Mouse (Mus musculus): ENCODE results near the gene Hoxd4. TPM values are rescaled to one million over a fixed set of nuclear protein-coding genes. Genes with fewer than 3 reads are reported as not detected.

The Hoxd4 gene
- polyA plus RNA-seq, 1 experiment from 2014 or later = 6.7 TPM

GRCm38 (mm10) chr2:74686301-74686987 is 25.3 kb upstream of the Hoxd4 start:
- H3K27me3 ChIP-seq = peaks cover 74% of the 10 kb centered on the region
- DNase-seq (ENCODE audit: low read depth, low spot score) (no peak), ATAC-seq (peak; percentile 62)
- POLR2A ChIA-PET = no interaction called here
- TF ChIP-seq CTCF (IDR thresholded peaks at IDR 0.05) = no peak
- in situ Hi-C loops (cut with MboI; ENCODE audit: low pct_unique_long_range_greater_than_20kb) = loop anchor here (25.0 kb wide), 1 partner anchor 1076 kb away; no protein-coding TSS in a partner anchor
- CTCF ChIA-PET = interaction anchor here (0.7 to 2.0 kb wide), 4 partner anchors 9 to 167 kb away, joined by 3 to 6 read pairs (median 4); no protein-coding TSS in a partner anchor

DNA sequence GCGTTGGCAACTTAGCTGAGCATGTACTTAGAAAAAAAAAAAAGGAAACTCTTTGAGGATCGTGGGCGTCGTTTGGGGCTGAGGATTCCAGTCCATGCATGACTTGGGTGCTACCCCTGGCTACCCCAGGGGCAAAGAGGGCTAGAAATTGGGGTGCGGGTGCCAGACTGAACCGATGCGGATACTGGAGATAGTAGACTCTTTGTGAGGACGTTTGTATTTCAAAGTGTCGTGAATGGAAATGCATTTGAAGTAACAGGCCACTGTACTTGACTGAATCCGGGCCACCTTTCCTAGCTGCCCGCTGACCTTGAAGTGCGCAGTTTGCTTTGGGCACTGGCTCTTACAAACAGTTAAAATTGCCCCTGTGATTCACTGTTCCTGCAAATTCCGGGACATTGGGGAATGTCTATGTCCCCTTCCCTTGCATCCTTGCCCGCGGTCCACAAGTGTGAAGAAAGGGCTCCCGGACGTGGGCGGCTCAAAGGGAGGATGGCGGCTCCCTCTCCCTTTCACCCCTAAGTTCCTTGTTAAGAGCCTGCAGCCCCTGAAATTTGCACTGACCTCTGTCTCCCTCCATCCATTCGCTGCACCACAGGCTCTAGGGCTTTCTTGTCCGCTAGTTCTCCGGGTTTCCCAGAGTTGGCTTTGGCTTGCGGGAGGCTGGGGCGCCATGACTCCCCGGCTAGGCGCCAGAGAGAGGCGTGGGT is 24.6 kb upstream of the Hoxd4 start:
- peaks cover 79% of the 10 kb centered on the region for H3K27me3 ChIP-seq
- ATAC-seq (no peak), DNase-seq (ENCODE audit: low read depth, low spot score) (no peak)
- ChIA-PET CTCF (interaction anchor here (0.7 to 2.0 kb wide), 3 partner anchors 10 to 166 kb away, joined by 3 to 6 read pairs (median 4); no protein-coding TSS in a partner anchor), POLR2A (no interaction called here)
- no peak for TF ChIP-seq CTCF (IDR thresholded peaks at IDR 0.05)
- in situ Hi-C loops (cut with MboI; ENCODE audit: low pct_unique_long_range_greater_than_20kb) = loop anchor here (25.0 kb wide), 1 partner anchor 1075 kb away; no protein-coding TSS in a partner anchor

DNA sequence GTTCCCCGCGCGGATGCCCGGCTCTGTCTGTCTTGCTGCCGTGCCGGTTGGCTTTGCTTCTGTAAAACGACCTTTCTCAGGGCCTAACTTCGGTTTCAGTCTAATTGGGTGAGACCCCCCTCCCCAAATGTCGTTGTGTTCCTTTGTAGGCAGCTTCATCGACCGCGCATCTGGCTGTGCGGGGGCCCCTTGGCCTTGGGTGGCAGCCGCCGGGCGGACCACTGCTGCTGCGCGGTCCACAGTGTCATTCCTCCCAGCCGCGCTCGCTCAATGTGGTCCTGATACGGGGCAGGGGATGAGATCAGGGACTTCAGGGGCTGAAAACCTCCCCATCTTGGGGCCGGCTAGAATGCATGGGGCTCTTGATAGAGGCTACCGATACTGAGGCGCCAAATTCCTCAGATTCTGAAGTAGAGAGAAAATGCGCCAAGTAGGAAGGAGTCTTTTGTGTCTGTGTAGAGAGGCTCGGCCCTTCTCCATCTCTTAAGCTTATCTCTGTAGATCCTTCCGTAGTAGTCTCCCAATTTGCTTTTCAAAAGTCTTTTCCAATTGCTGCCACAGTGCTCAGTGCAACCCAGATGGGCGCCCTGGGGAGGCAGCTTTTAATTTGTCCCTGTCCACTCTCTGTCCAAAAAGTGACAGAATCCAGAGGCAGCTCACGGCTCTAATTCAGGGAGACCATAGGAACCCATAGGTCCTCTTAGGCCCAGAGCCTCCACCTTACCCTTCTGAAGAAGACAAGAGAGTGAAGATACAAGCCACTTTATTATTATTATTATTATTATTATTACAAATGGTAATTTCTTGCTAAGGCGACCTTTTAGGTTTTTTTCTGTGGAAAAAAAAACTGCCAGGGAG is 23.8 kb upstream of the Hoxd4 start:
- ChIA-PET POLR2A (no interaction called here), CTCF (no interaction called here)
- peaks cover 85% of the 10 kb centered on the region for H3K27me3 ChIP-seq
- in situ Hi-C loops (cut with MboI; ENCODE audit: low pct_unique_long_range_greater_than_20kb) = loop anchor here (25.0 kb wide), 1 partner anchor 1074 kb away; no protein-coding TSS in a partner anchor
- DNase-seq (ENCODE audit: low read depth, low spot score) = no peak
- ATAC-seq = no peak
- no peak for TF ChIP-seq CTCF (IDR thresholded peaks at IDR 0.05)

DNA sequence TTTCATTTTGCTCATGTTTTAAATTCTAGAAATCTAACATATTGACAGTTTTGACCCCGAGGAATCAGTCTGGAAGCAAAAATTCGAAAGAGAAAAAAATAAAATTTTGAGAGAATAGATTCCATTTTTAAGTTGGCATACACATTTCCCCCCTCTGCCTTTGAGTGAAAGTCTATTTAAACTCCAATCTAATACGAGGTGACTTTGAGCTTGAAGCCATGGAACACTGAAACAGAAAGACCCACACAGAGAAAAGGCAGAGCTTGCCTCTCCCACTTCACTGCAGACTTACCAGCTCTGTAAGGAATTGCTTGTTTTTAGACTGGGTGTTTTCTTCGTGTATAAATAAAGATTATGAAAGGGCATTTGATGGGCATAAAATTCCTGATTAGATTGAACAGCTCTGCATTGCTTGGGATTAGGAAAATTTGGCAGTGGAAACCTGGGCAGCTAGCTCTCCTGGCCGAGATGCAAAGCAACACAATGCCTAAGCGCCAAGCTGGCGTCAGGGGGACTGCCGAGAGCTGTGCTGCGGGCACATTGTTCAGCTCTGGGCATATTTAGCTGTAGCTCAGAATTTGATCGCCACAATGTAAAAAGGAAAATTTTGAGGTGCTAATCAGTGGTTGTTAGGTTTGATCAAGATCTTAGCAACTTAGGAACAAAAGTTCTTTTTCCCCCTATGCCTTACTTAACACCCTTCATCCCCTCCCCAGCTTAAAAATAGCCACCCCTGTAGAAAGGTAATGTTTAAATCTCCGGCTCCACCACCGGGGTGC is 22.7 kb upstream of the Hoxd4 start:
- no peak for TF ChIP-seq CTCF (IDR thresholded peaks at IDR 0.05)
- no peak for ATAC-seq
- DNase-seq (ENCODE audit: low read depth, low spot score) = no peak
- peaks cover 81% of the 10 kb centered on the region for H3K27me3 ChIP-seq
- ChIA-PET POLR2A (no interaction called here), CTCF (no interaction called here)
- in situ Hi-C loops (cut with MboI; ENCODE audit: low pct_unique_long_range_greater_than_20kb) = loop anchor here (25.0 kb wide), 1 partner anchor 1073 kb away; no protein-coding TSS in a partner anchor

GRCm38 (mm10) chr2:74689574-74690337 is 22.0 kb upstream of the Hoxd4 start:
- POLR2A ChIA-PET = interaction anchor here (0.6 kb wide), 1 partner anchor 273 kb away, joined by 7 read pairs; no protein-coding TSS in a partner anchor
- DNase-seq (ENCODE audit: low read depth, low spot score) (no peak), ATAC-seq (no peak)
- CTCF ChIA-PET = no interaction called here
- H3K27me3 ChIP-seq = peaks cover 82% of the 10 kb centered on the region
- in situ Hi-C loops (cut with MboI; ENCODE audit: low pct_unique_long_range_greater_than_20kb) = loop anchor here (10.0 to 25.0 kb wide), 2 partner anchors 455 to 1073 kb away; no protein-coding TSS in a partner anchor
- no peak for TF ChIP-seq CTCF (IDR thresholded peaks at IDR 0.05)

DNA sequence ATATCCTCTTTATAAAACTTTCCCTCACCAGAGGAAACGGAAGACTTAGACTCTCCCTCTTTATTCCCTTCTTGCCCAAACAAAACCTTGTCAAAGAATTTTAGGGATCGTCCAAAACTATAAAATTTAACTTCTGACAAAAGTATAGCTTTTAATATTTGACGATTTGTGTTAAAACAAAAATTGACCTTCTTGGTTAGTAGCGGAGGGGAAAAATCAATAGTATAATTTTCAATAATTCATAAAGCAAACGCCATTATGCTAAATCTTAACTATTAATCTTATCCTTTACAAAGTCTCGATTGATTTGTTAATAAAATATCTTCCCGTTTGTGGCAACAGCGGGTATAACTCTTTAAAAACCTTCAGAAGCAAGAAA is 21.4 kb upstream of the Hoxd4 start:
- no peak for TF ChIP-seq CTCF (IDR thresholded peaks at IDR 0.05)
- peaks cover 83% of the 10 kb centered on the region for H3K27me3 ChIP-seq

GRCm38 (mm10) chr2:74691022-74691951 is 20.4 kb upstream of the Hoxd4 start, which contains the start of gene Hoxd10:
Gene Hoxd10 (plus strand): TSS chr2:74691924.
- peak; percentile 29 for ATAC-seq
- DNase-seq (ENCODE audit: low read depth, low spot score) = no peak
- ChIA-PET POLR2A (no interaction called here), CTCF (interaction anchor here (1.0 kb wide), 1 partner anchor 10 kb away, joined by 3 read pairs; no protein-coding TSS in a partner anchor)
- no peak for TF ChIP-seq CTCF (IDR thresholded peaks at IDR 0.05)
- H3K27me3 ChIP-seq = peaks cover 77% of the 10 kb centered on the region
- in situ Hi-C loops (cut with MboI; ENCODE audit: low pct_unique_long_range_greater_than_20kb) = loop anchor here (10.0 to 25.0 kb wide), 2 partner anchors 454 to 1071 kb away; no protein-coding TSS in a partner anchor

More for the DNA sequence above, 21.4 kb upstream of the Hoxd4 start:
- no peak for ATAC-seq
- ChIA-PET POLR2A (no interaction called here), CTCF (no interaction called here)
- in situ Hi-C loops (cut with MboI; ENCODE audit: low pct_unique_long_range_greater_than_20kb) = loop anchor here (10.0 to 25.0 kb wide), 2 partner anchors 454 to 1072 kb away; no protein-coding TSS in a partner anchor
- DNase-seq (ENCODE audit: low read depth, low spot score) = no peak
